Mouse (Mus musculus) liver, embryonic 11.5 days (tissue): Measurements from ENCODE around the gene 4931429L15Rik. TPM values are rescaled to one million over a fixed set of nuclear protein-coding genes. Genes with fewer than 3 reads are reported as not detected.
"Not testable (repeated sequence)": the region's sequence is repeated elsewhere in the genome, so short reads cannot be mapped to it uniquely, and the experiment has no call there.

Source experiments
- ATAC-seq: fragments of 200-750 bp; cut with Nextera tagmentation; replicated peaks from 2 replicates; pipeline ENCODE4 v1.8.0; 2017; ENCODE audit warnings: moderate number of reproducible peaks, mild to moderate bottlenecking, moderate TSS enrichment, moderate library complexity; ENCODE audit not compliant: low FRiP score
- DNase-seq: peaks from one replicate; pipeline ENCODE4 v3.0.0-alpha.2; 2017; ENCODE audit warnings: low spot score
- H3K27ac ChIP-seq: fragments of 300-500 bp; sonication (generic); 2 replicates; pipeline ENCODE4 v1.5.1; 2014; ENCODE audit warnings: mild to moderate bottlenecking, low read depth, low read length, control low read depth
- H3K27me3 ChIP-seq: fragments of 300-500 bp; sonication (generic); replicated peaks from 2 replicates; pipeline ENCODE4 v1.6.1; 2014; ENCODE audit warnings: low read length, mixed read lengths; ENCODE audit not compliant: control insufficient read depth, insufficient read depth
- H3K36me3 ChIP-seq: fragments of 300-500 bp; sonication (generic); 2 replicates; pipeline ENCODE4 v1.6.1; 2014; ENCODE audit warnings: mild to moderate bottlenecking, low read length, moderate library complexity, mixed read lengths; ENCODE audit not compliant: control insufficient read depth, insufficient read depth
- H3K4me1 ChIP-seq: fragments of 300-500 bp; sonication (generic); replicated peaks from 2 replicates; pipeline ENCODE4 v1.6.1; 2014; ENCODE audit warnings: low read length, mixed read lengths; ENCODE audit not compliant: control insufficient read depth, insufficient read depth
- H3K4me2 ChIP-seq: fragments of 300-500 bp; sonication (generic); 2 replicates; pipeline ENCODE4 v1.6.1; 2014; ENCODE audit warnings: mild to moderate bottlenecking, control low read depth, moderate library complexity
- H3K4me3 ChIP-seq: fragments of 300-500 bp; sonication (generic); 2 replicates; pipeline ENCODE4 v1.5.1; 2014; ENCODE audit warnings: low read depth, low read length, control low read depth
- H3K9ac ChIP-seq: fragments of 300-500 bp; sonication (generic); 2 replicates; pipeline ENCODE4 v1.6.1; 2014; ENCODE audit warnings: low read depth, low read length, control low read depth
- H3K9me3 ChIP-seq: fragments of 300-500 bp; sonication (generic); 2 replicates; pipeline ENCODE4 v1.6.1; 2016; ENCODE audit warnings: low read length, inconsistent platforms, mixed read lengths; ENCODE audit not compliant: control insufficient read depth
- WGBS: fragments of 180-500 bp; shearing (Covaris S2); extraction: QIAGEN DNeasy Blood & Tissue Kit; methylation state at CpG from one replicate; pipeline ENCODE4 v1.1.7; 2014; 5-methylcytosine and 5-hydroxymethylcytosine counted together
- polyA plus RNA-seq: library from polyadenylated mRNA; unstranded; fragments of >200 nt; fragmentation: Nextera tagmentation; extraction: Ambion mirVana; gene quantifications from 2 replicates; pipeline ENCODE4 v1.2.1, GENCODE M21; 2014

The 4931429L15Rik gene
- not detected in 2 replicates for polyA plus RNA-seq

DNA sequence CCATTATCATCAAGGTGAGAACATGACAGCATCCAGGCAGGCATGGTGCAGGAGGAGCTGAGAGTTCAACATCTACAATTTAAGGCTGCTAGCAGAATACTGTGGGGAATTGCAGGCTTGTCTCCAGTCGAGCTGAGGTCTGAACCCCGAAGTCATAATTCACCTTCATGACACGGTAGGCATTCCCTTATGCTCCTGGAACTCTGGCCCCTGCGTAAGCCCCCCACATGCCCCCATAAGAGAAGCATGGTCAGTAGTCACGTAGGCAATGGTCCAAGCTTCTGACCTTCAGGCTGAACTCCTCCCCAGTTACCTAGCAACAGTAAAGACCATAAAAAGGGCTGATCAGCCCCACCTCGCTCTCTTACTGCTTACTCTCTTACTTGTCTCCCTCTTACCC, at the start of gene 4931429L15Rik:
TSS of gene 4931429L15Rik (minus strand) at position 101 of the 400 bp plus-strand sequence.
- ATAC-seq, H3K36me3 ChIP-seq, H3K4me1 ChIP-seq, H3K4me2 ChIP-seq, H3K4me3 ChIP-seq, H3K9ac ChIP-seq, H3K27ac ChIP-seq, DNase-seq, H3K27me3 ChIP-seq, H3K9me3 ChIP-seq: not testable (repeated sequence)
- 85% methylated on average over 6 of the region's 6 CpGs for WGBS

DNA sequence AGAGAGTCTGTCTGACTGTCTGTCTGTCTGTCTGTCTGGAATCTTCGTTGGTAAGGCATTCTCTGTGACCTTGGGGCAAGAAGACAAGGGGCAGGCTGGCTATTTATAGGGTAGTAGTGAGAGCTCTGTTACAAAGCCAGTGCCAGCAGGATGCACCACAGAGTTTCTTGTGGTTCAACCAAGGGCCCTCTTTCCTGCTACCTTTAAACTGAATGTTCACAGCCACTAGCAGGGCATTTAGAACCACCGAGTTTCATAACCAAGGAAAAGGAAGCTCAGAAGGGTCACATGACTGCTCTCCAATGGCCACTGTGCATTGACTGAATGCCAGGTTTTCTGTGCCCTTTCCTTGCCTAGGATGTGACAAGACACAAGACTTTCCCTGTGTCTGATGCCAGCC, 42.7 kb upstream of the 4931429L15Rik start:
- Histone ChIP-seq H3K9me3 (no peaks in the 10 kb centered on the region), H3K9ac (no peak overlapping the region), H3K4me3 (no peak overlapping the region), H3K4me2 (no peak overlapping the region), H3K27ac (no peak overlapping the region), H3K36me3 (no peaks in the 10 kb centered on the region), H3K27me3 (no peaks in the 10 kb centered on the region), H3K4me1 (no peaks in the 10 kb centered on the region)
- ATAC-seq (no peak), DNase-seq (no peak)
- 38% methylated on average over 2 of the region's 2 CpGs for WGBS

GRCm38 (mm10) chr9:46361461-46362111, 41.8 kb upstream of the 4931429L15Rik start:
- H3K4me3 ChIP-seq = no peak overlapping the region
- H3K36me3 ChIP-seq = no peaks in the 10 kb centered on the region
- H3K9ac ChIP-seq = no peak overlapping the region
- no peaks in the 10 kb centered on the region for H3K27me3 ChIP-seq
- H3K4me1 ChIP-seq = no peaks in the 10 kb centered on the region
- ATAC-seq = no peak
- WGBS = 68% methylated on average over 11 of the region's 11 CpGs
- DNase-seq = no peak
- no peaks in the 10 kb centered on the region for H3K9me3 ChIP-seq
- H3K4me2 ChIP-seq = no peak overlapping the region
- no peak overlapping the region for H3K27ac ChIP-seq

DNA sequence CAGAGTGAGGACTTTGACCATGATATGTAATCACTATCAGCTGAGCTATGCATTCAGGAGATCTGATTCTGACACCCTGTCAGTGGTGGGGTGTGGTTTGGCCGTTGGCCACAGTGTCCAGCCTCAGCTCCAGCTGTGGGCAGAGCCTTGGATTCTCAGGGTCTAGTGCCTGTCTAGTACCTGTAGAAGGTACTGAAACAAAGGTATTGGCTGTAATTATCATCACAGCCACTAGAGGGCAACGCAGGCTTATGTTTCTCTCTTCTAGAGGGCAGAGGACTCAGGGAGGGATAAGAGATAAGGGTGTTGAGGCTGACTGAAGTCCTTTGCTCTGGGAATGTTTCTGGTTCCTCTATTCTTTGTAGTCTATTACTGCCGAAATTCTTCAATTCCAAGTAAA, 34.2 kb upstream of the 4931429L15Rik start:
- Histone ChIP-seq H3K27ac (no peak overlapping the region), H3K4me1 (peaks cover 2% of the 10 kb centered on the region), H3K4me3 (no peak overlapping the region), H3K9me3 (no peaks in the 10 kb centered on the region), H3K9ac (no peak overlapping the region), H3K36me3 (no peaks in the 10 kb centered on the region), H3K27me3 (peaks cover 22% of the 10 kb centered on the region), H3K4me2 (no peak overlapping the region)
- ATAC-seq (no peak; the same call in 1 of the 2 replicates), DNase-seq (no peak)
- WGBS = 3% methylated on average over 3 of the region's 3 CpGs

DNA sequence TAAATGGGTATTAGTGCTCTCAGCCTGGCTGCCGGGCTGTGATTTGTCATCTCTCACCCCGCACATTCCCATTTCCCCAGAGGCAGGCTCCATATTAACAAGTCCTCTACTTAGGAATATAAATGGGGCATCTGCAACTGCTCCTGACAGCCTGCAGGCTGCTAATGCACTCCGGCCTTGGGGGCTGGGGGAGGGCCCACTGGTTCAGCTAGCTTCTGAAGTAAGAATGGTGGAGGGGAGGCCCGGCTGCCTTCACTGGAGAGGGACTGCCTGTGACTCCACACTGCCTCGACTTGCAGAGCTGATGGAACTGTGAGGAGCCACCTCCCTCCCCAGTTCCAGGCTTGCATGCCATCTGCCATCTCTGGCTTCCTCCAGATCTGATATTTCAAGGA, 33.5 kb upstream of the 4931429L15Rik start:
- 21% methylated on average over 5 of the region's 5 CpGs for WGBS
- peaks cover 2% of the 10 kb centered on the region for H3K4me1 ChIP-seq
- peaks cover 22% of the 10 kb centered on the region for H3K27me3 ChIP-seq
- H3K27ac ChIP-seq = no peak overlapping the region
- DNase-seq (no peak), ATAC-seq (no peak)
- no peak overlapping the region for H3K9ac ChIP-seq
- H3K36me3 ChIP-seq = no peaks in the 10 kb centered on the region
- H3K4me3 ChIP-seq = no peak overlapping the region
- no peak overlapping the region for H3K4me2 ChIP-seq
- no peaks in the 10 kb centered on the region for H3K9me3 ChIP-seq

- no peak for DNase-seq
- H3K36me3 ChIP-seq = no peaks in the 10 kb centered on the region
- no peak overlapping the region; the same call in 1 of the 2 replicates for H3K4me2 ChIP-seq
- ATAC-seq = no peak
- peaks cover 2% of the 10 kb centered on the region for H3K4me1 ChIP-seq
- H3K9me3 ChIP-seq = no peaks in the 10 kb centered on the region
- no peak overlapping the region for H3K4me3 ChIP-seq
- H3K27me3 ChIP-seq = peaks cover 22% of the 10 kb centered on the region
- H3K27ac ChIP-seq = no peak overlapping the region
- WGBS = 42% methylated on average over 12 of the region's 12 CpGs
- H3K9ac ChIP-seq = no peak overlapping the region
Observed at GRCm38 (mm10) chr9:46352651-46353329, 33.0 kb upstream of the 4931429L15Rik start.

- Histone ChIP-seq H3K4me2 (no peak overlapping the region), H3K9me3 (no peaks in the 10 kb centered on the region), H3K27me3 (peaks cover 22% of the 10 kb centered on the region), H3K4me1 (peaks cover 2% of the 10 kb centered on the region), H3K4me3 (no peak overlapping the region), H3K9ac (no peak overlapping the region), H3K36me3 (no peaks in the 10 kb centered on the region), H3K27ac (no peak overlapping the region)
- DNase-seq (no peak), ATAC-seq (no peak)
- WGBS = 36% methylated on average over 9 of the region's 9 CpGs
Observed at GRCm38 (mm10) chr9:46350451-46350981, 30.7 kb upstream of the 4931429L15Rik start.

GRCm38 (mm10) chr9:46345887-46346665, 26.3 kb upstream of the 4931429L15Rik start:
- H3K9me3 ChIP-seq = no peaks in the 10 kb centered on the region
- DNase-seq (no peak), ATAC-seq (no peak)
- no peak overlapping the region for H3K4me2 ChIP-seq
- no peaks in the 10 kb centered on the region for H3K4me1 ChIP-seq
- no peak overlapping the region for H3K9ac ChIP-seq
- H3K36me3 ChIP-seq = no peaks in the 10 kb centered on the region
- no peak overlapping the region for H3K4me3 ChIP-seq
- no peak overlapping the region for H3K27ac ChIP-seq
- WGBS = 68% methylated on average over 4 of the region's 4 CpGs
- H3K27me3 ChIP-seq = 0 out of 2 replicates have a peak, but pooled peaks cover 5% of the 10 kb centered on the region
